Mouse (Mus musculus) layer of hippocampus, adult 8-10 months (tissue): ENCODE data around the gene Hnrnpc. TPM values are rescaled to one million over a fixed set of nuclear protein-coding genes. Genes with fewer than 3 reads are reported as not detected.
"Not testable (repeated sequence)": the region's sequence is repeated elsewhere in the genome, so short reads cannot be mapped to it uniquely, and the experiment has no call there.

ENCODE experiments used
- DNase-seq, 2 experiments: peaks; one replicate each; pipeline ENCODE4 v3.0.0; 2022; ENCODE audit warnings: low spot score in 2 of 2
- total RNA-seq, 4 experiments: library from RNA; stranded (reverse); gene quantifications; 2 replicates each; pipeline ENCODE4 v1.2.4; 2022

The Hnrnpc gene
- total RNA-seq, 4 experiments from 2014 or later = 197 to 271 (median 244) TPM

- no peak for DNase-seq
Observed at GRCm38 (mm10) chr14:52104677-52105285, 953 bp upstream of the Hnrnpc start.

DNA sequence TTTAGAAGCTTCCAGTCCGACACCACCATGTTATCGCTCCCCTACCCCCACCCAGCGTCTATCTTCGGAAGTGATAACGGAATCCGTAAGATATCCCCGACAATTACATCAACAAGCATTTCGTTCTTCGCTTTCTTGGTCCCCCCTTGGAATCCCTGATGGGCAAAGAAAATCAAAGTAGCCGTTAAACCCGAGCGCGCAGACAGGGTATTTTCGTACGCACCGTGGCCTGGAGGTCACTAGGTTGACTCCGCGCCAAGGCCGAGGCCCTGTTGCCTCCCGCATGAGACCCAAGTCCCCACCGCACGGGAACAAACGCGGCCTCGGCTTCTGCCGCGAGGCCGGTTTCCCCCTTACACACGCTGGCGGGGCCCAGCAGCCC, 363 bp downstream of the Hnrnpc start:
- no peak for DNase-seq

- DNase-seq = no peak
Observed at GRCm38 (mm10) chr14:52101285-52102157, 2.3 kb downstream of the Hnrnpc start.

GRCm38 (mm10) chr14:52100170-52100960, 3.5 kb downstream of the Hnrnpc start:
- no peak for DNase-seq

DNA sequence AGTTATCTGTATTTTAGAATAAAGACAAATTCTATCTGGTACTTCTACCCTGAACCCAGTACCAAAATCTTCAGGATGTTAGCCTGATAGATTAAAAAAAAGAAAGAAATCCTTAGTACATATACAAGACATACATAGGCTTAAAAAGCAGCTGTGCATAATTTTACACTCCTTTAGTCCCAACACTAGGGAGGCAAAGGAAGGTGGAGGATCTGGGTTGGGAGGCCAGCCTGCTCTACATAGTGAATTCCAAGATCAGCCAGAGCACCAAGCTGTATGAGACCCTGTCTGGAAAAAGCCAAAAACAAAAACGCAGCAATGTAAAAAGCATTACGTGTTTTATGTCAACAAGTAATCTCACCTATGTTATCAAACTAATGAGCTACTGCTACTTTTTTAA, 4.3 kb downstream of the Hnrnpc start:
- DNase-seq = no peak

GRCm38 (mm10) chr14:52098387-52098786, 5.4 kb downstream of the Hnrnpc start:
- not testable (repeated sequence) for DNase-seq

DNA sequence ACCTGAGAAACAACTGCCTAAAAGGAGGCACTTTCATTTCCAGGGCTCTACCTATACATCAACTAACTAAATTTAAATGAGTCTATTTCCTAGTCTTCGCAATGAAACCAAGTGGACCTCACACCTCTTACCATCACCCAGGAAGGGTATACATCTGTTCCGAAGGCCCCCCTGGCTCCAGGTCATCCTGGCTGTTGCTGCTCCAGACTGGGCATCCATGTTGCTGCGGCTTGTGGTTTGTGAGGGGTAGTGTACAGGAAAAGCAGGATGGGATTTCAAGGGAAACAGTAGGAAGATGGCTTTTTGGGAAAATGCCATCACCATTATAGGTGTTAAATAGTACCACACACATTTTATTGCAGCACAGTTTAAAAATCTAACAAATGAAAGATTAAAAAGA, 6.6 kb downstream of the Hnrnpc start:
- not testable (repeated sequence) for DNase-seq

- DNase-seq = no peak
Observed at GRCm38 (mm10) chr14:52094533-52094932, 9.3 kb downstream of the Hnrnpc start.

DNA sequence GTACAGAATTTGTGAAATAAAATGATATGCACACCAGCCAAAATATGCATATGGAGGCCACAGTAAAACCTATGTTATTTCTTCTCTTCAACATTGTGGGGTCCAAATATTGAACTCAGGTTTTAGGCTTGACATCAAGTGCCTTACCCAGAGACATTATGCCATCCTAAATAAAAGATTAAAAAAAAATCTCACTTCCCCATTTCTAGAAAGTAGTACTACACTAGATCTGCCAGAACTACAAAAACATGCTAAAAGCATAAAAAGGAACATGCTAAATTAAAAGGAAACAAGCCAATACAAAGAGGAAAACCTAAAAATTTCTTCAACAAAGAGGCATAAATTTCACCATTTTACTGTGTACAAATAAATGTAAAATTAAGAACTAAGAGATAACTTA, 20.7 kb downstream of the Hnrnpc start:
- no peak for DNase-seq

- no peak for DNase-seq
Observed at GRCm38 (mm10) chr14:52071599-52072137, 32.2 kb downstream of the Hnrnpc start.

DNA sequence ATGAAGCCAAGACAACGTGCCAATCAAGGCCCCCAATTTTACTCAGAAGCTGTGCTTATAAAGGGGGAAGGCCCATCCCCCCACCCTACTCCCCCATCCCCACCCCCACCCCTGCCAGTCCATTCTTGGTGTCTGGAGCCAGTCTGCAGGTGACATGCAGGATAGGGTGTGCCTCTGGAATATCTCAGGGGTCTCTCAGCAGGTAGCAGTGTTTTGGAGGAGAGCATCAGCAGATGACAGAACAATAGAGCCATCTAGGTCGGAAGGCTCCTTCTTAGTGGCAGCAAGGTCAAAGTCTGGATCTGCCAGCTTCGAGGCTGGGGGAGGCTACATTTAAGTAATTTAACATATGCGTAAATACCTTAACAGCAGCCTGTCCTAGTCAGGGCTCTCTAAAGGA, 37.7 kb downstream of the Hnrnpc start:
- DNase-seq = no peak

DNA sequence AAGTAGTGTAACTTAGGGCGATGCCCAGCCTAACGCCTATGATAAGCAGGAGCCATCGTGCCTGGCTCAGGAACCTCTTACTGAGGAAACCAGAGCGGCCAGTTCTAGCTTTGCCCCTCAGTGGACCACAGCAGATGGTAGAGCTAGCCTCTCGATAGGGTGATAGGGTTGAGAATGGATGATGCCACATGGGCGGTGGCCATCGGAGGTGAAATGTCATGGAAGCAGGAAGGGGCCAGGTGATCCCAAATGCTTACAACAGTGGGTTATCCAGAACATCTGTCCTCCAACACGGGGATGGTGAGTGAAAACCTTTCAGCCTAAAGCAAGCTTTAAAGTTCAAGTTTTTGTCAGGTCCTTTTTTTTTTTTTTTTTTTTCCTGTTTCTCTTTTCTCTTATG, 42.0 kb downstream of the Hnrnpc start:
- no peak for DNase-seq

GRCm38 (mm10) chr14:52060800-52061199, 43.0 kb downstream of the Hnrnpc start:
- DNase-seq = no peak

GRCm38 (mm10) chr14:52059982-52060381, 43.8 kb downstream of the Hnrnpc start:
- DNase-seq = no peak

DNA sequence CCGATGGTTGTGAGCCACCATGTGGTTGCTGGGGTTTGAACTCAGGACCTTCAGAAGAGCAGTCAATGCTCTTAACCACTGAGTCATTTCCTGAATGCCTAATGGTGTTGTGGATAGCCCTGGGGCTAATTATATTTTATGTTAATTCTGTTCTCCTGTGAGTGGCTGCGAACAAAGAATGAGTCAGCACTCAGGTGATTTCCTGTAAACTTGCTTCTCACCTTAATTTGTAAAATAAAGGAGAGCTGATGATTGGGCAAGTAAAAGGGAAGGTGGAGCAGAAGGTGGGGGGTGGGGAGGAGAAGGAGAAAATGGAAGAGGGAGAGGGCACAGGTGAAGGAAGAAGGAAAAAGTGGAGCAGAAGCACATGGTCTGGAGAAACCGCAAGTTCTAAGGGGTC, 51.1 kb downstream of the Hnrnpc start:
- not testable (repeated sequence) for DNase-seq

GRCm38 (mm10) chr14:52045966-52046565, 57.8 kb downstream of the Hnrnpc start:
- no peak for DNase-seq

GRCm38 (mm10) chr14:52044901-52045678, 58.7 kb downstream of the Hnrnpc start:
- DNase-seq = no peak

GRCm38 (mm10) chr14:52043446-52043845, 60.4 kb downstream of the Hnrnpc start:
- DNase-seq = no peak

DNA sequence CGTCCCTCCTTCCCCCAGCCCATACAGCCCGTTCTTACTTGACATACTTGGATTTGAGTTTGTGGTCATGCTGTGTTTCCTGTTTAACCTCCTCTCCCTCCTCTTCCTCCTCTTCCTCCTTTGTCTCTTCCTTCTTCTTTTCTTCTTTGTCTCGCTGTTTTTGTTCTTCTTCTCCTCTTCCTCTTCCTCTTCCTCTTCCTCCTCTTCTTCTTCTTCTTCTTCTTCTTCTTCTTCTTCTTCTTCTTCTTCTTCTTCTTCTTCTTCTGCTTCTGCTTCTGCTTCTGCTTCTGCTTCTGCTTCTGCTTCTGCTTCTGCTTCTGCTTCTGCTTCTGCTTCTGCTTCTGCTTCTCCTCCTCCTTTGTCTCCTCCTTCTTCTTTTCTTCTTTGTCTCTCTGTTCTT, 61.5 kb downstream of the Hnrnpc start, which contains the start of gene Olfr221:
Olfr221 (minus strand) TSS at position 101 of the 400 bp plus-strand sequence.
- DNase-seq = not testable (repeated sequence)

DNA sequence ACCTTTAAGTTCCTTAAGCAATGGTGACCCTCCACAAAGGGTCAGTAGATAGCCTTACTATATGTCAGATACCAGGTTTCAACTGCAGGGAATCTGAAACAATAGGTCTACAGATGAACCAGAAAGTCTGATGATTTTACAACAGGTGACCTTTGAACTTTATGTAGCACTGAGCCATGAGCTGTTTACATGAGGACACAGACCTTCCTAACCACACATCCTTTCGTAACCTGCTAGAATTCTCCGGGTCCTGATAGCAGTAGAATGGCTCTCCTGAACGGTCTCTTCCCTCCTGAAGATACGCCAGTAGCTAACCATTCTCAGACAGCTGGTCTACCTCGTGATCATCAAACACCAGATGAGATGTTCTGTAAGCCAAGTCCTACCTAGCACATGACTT, 64.5 kb downstream of the Hnrnpc start:
- no peak for DNase-seq
